Mouse (Mus musculus) stomach, postnatal 0 days (tissue): ENCODE results near the gene Zfp992.
"Not testable (repeated sequence)": the region's sequence is repeated elsewhere in the genome, so short reads cannot be mapped to it uniquely, and the experiment has no call there.

Experiments used
- CTCF ChIP-seq: IDR thresholded peaks from 2 replicates; pipeline ENCODE4 v1.5.1; 2016; ENCODE audit warnings: antibody characterized with exemption, low read depth, mild to moderate bottlenecking, moderate library complexity
- EP300 ChIP-seq: optimal IDR thresholded peaks from 2 replicates; pipeline ENCODE3; 2016; ENCODE audit warnings: antibody characterized with exemption

- TF ChIP-seq EP300, CTCF: not testable (repeated sequence)
These were observed 26.2 kb downstream of the Zfp992 start for GRCm38 (mm10) chr4:146474716-146475676.
